Mouse (Mus musculus): ENCODE data around the gene Zfp988.
"Not testable (repeated sequence)": the region's sequence is repeated elsewhere in the genome, so short reads cannot be mapped to it uniquely, and the experiment has no call there.

- not testable (repeated sequence) for TF ChIP-seq CTCF (IDR thresholded peaks at IDR 0.05; ENCODE audit: low read depth, low read length); POLR2A (IDR thresholded peaks at IDR 0.05; ENCODE audit: insufficient read depth, low read length)
Observed at GRCm38 (mm10) chr4:147335691-147336367, 30.4 kb downstream of the Zfp988 start.
